In the genomic region with DNA sequence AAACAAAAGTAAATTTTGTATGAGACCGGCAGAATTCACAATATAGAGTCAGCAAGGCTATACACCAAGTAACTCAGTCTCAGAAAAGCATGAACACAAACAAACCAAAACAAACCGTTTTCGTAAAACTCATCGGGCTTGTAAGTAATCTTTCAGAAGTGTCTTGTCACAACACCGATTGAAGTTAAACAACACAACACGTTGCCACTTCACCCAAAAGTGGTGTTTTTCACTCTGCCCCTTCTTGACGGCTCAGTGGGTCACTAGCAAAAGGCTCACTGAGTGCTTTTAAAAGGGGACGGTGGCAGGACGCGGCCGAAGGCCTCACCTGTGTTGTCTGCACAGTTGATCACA, we compare ENCODE assay signal across 9 mouse cellular contexts. TPM values are rescaled to one million over a fixed set of nuclear protein-coding genes. Genes with fewer than 3 reads are reported as not detected.
DNase-seq lines count a peak whose midpoint lies in the region; ATAC-seq and TF ChIP-seq lines count a peak whose summit lies in the region.
"Had no signal": no experiment of that assay in that cellular context is flagged by ENCODE, and none has a peak within 500 bp of the region (broad histone marks: within the 10 kb centered on the region; RNA-seq: fewer than 3 reads in every experiment).

No protein-coding gene starts in this region.

- no peaks in the 10 kb centered on the region for H3K27me3 ChIP-seq in heart, postnatal 0 days (ENCODE audit: control insufficient read depth, insufficient read depth, low read length)
- no peaks in the 10 kb centered on the region for H3K27me3 ChIP-seq in hindbrain, embryonic 10.5 days (ENCODE audit: insufficient read depth, poor library complexity, severe bottlenecking)
- H3K27me3 ChIP-seq in midbrain, embryonic 11.5 days (ENCODE audit: control insufficient read depth, insufficient read depth, low read length), result no peaks in the 10 kb centered on the region
- H3K27me3 ChIP-seq: Patski had no signal

- WGBS in heart, postnatal 0 days, result 2% methylated on average over 11 of the region's 11 CpGs
- WGBS in hindbrain, embryonic 10.5 days, result 2% methylated on average over 11 of the region's 11 CpGs
- WGBS in midbrain, embryonic 11.5 days, result 3% methylated on average over 11 of the region's 11 CpGs

- intact Hi-C loops in heart, postnatal 36 days (cut with DNase I), result loop anchor here (2.0 kb wide), 1 partner anchor 15 kb away; the partner anchor contains the start of gene Cwc25

- peak overlapping the region; percentile 92 for H3K27ac ChIP-seq in heart, postnatal 0 days (ENCODE audit: low read depth)
- peak overlapping the region; percentile 99 for H3K27ac ChIP-seq in hindbrain, embryonic 10.5 days
- H3K27ac ChIP-seq in midbrain, embryonic 11.5 days (ENCODE audit: low read depth, low read length), result peak overlapping the region; percentile 88; the same call in 1 of the 2 replicates

- TF ChIP-seq EP300 in heart, postnatal 0 days (IDR thresholded peaks at IDR 0.05; ENCODE audit: low read depth), result no peak

- ATAC-seq in heart, postnatal 0 days (ENCODE audit: insufficient read depth, low read depth), result no peak
- ATAC-seq in midbrain, embryonic 11.5 days (ENCODE audit: low FRiP score), result no peak

- H3K4me2 ChIP-seq in heart, postnatal 0 days (ENCODE audit: low read depth, low read length), result peak overlapping the region; percentile 74
- peak overlapping the region; percentile 83 for H3K4me2 ChIP-seq in midbrain, embryonic 11.5 days

- DNase-seq in heart, postnatal 0 days (ENCODE audit: low spot score), result no peak
- DNase-seq in heart, postnatal 36 days, result no peak
- DNase-seq in R1 (ENCODE audit: low read depth, low spot score), result peak; percentile 27
- no peak for DNase-seq in hindbrain, embryonic 10.5 days (ENCODE audit: low spot score)
- DNase-seq in midbrain, embryonic 11.5 days (ENCODE audit: low spot score, missing footprints), result no peak
- DNase-seq in cerebellum, postnatal 4 days (ENCODE audit: low spot score in 2 of 2), result no peak
- DNase-seq in urinary bladder, adult 18-20 months (ENCODE audit: low spot score in 2 of 2), result no peak
- DNase-seq in urinary bladder, postnatal 36 days (ENCODE audit: low spot score in 2 of 2), result no peak

- H3K9ac ChIP-seq in heart, postnatal 0 days (replicated peaks; ENCODE audit: low read depth, low read length), result peak overlapping the region; percentile 88
- H3K9ac ChIP-seq in midbrain, embryonic 11.5 days (ENCODE audit: low read length), result peak overlapping the region; percentile 98

- H3K9me3 ChIP-seq in heart, postnatal 0 days (replicated peaks; ENCODE audit: control insufficient read depth, low read length), result no peaks in the 10 kb centered on the region
- no peaks in the 10 kb centered on the region for H3K9me3 ChIP-seq in hindbrain, embryonic 10.5 days
- H3K9me3 ChIP-seq in midbrain, embryonic 11.5 days (ENCODE audit: control insufficient read depth, low read length), result no peaks in the 10 kb centered on the region

- no peak for TF ChIP-seq CTCF in heart, postnatal 0 days (IDR thresholded peaks at IDR 0.05; ENCODE audit: low read depth)

- H3K4me1 ChIP-seq in heart, postnatal 0 days (ENCODE audit: control insufficient read depth, insufficient read depth), result peaks cover 4% of the 10 kb centered on the region; the same call in 1 of the 2 replicates
- peaks cover 24% of the 10 kb centered on the region for H3K4me1 ChIP-seq in hindbrain, embryonic 10.5 days (replicated peaks)
- peaks cover 8% of the 10 kb centered on the region for H3K4me1 ChIP-seq in midbrain, embryonic 11.5 days (ENCODE audit: control insufficient read depth, insufficient read depth, low read length)

- peak overlapping the region; percentile 81 for H3K4me3 ChIP-seq in heart, postnatal 0 days (ENCODE audit: low read depth, low read length)
- peak overlapping the region; percentile 99 for H3K4me3 ChIP-seq in hindbrain, embryonic 10.5 days
- H3K4me3 ChIP-seq in midbrain, embryonic 11.5 days (ENCODE audit: low read depth, low read length), result peak overlapping the region; percentile 99

- peaks cover 43% of the 10 kb centered on the region for H3K36me3 ChIP-seq in heart, postnatal 0 days (replicated peaks; ENCODE audit: control insufficient read depth, insufficient read depth, low read length)
- H3K36me3 ChIP-seq in hindbrain, embryonic 10.5 days, result peaks cover 51% of the 10 kb centered on the region
- H3K36me3 ChIP-seq in midbrain, embryonic 11.5 days (ENCODE audit: control insufficient read depth, insufficient read depth, low read length), result peaks cover 20% of the 10 kb centered on the region

RNA-seq across cellular contexts. Expression of gene Rpl23, which starts 0.8 kb away (rescaled TPM):
- 192 and 208 TPM in 2 replicates for total RNA-seq in heart, postnatal 0 days (2014; rRNA removed; ENCODE audit: low replicate concordance)
- 394 and 409 TPM in 2 replicates for polyA plus RNA-seq in heart, postnatal 0 days (2015; fragmentation: Nextera tagmentation; extraction: Ambion mirVana)
- total RNA-seq in heart, postnatal 36 days (2021), result 100 to 1,000 TPM; 522 TPM
- 381 and 439 TPM in 2 replicates for polyA plus RNA-seq in hindbrain, embryonic 10.5 days (2016; fragmentation: Nextera tagmentation; extraction: Ambion mirVana)
- polyA plus RNA-seq in midbrain, embryonic 11.5 days (2014; fragmentation: Nextera tagmentation; extraction: Ambion mirVana), result 441 and 443 TPM in 2 replicates

RNA-seq across cellular contexts. Expression of gene 1700001P01Rik, which starts 5.7 kb away (rescaled TPM):
- not detected in 2 replicates for total RNA-seq in heart, postnatal 0 days (2014; rRNA removed; ENCODE audit: low replicate concordance)
- not detected in 2 replicates for polyA plus RNA-seq in heart, postnatal 0 days (2015; fragmentation: Nextera tagmentation; extraction: Ambion mirVana)
- not detected for total RNA-seq in heart, postnatal 36 days (2021)
- 0.37 and 0.80 TPM in 2 replicates for polyA plus RNA-seq in hindbrain, embryonic 10.5 days (2016; fragmentation: Nextera tagmentation; extraction: Ambion mirVana)
- polyA plus RNA-seq in midbrain, embryonic 11.5 days (2014; fragmentation: Nextera tagmentation; extraction: Ambion mirVana), result 0.47 and 0.78 TPM in 2 replicates

RNA-seq across cellular contexts. Expression of gene Cwc25, which starts 15.1 kb away (rescaled TPM):
- 3.2 and 3.5 TPM in 2 replicates for total RNA-seq in heart, postnatal 0 days (2014; rRNA removed; ENCODE audit: low replicate concordance)
- 7.7 and 8.2 TPM in 2 replicates for polyA plus RNA-seq in heart, postnatal 0 days (2015; fragmentation: Nextera tagmentation; extraction: Ambion mirVana)
- 1 to 10 TPM; 7.5 to 7.9 TPM for total RNA-seq in heart, postnatal 36 days (2021)
- 19.4 and 20.6 TPM in 2 replicates for polyA plus RNA-seq in hindbrain, embryonic 10.5 days (2016; fragmentation: Nextera tagmentation; extraction: Ambion mirVana)
- polyA plus RNA-seq in midbrain, embryonic 11.5 days (2014; fragmentation: Nextera tagmentation; extraction: Ambion mirVana), result 12.6 and 15.0 TPM in 2 replicates

RNA-seq across cellular contexts. Expression of gene Lasp1, which starts 17.3 kb away (rescaled TPM):
- total RNA-seq in heart, postnatal 0 days (2014; rRNA removed; ENCODE audit: low replicate concordance), result 34.2 and 45.7 TPM in 2 replicates
- 26.5 and 27.8 TPM in 2 replicates for polyA plus RNA-seq in heart, postnatal 0 days (2015; fragmentation: Nextera tagmentation; extraction: Ambion mirVana)
- 10 to 100 TPM; 37.7 to 40.7 TPM for total RNA-seq in heart, postnatal 36 days (2021)
- 77.7 and 90.1 TPM in 2 replicates for polyA plus RNA-seq in hindbrain, embryonic 10.5 days (2016; fragmentation: Nextera tagmentation; extraction: Ambion mirVana)
- polyA plus RNA-seq in midbrain, embryonic 11.5 days (2014; fragmentation: Nextera tagmentation; extraction: Ambion mirVana), result 52.6 and 59.2 TPM in 2 replicates

RNA-seq across cellular contexts. Expression of gene Pip4k2b, which starts 37.0 kb away (rescaled TPM):
- total RNA-seq in heart, postnatal 0 days (2014; rRNA removed; ENCODE audit: low replicate concordance), result 12.6 and 12.7 TPM in 2 replicates
- 0.79 and 0.95 TPM in 2 replicates for polyA plus RNA-seq in heart, postnatal 0 days (2015; fragmentation: Nextera tagmentation; extraction: Ambion mirVana)
- 10 to 100 TPM; 20.6 to 21.7 TPM for total RNA-seq in heart, postnatal 36 days (2021)
- 1.8 and 2.0 TPM in 2 replicates for polyA plus RNA-seq in hindbrain, embryonic 10.5 days (2016; fragmentation: Nextera tagmentation; extraction: Ambion mirVana)
- 2.4 TPM in 2 replicates for polyA plus RNA-seq in midbrain, embryonic 11.5 days (2014; fragmentation: Nextera tagmentation; extraction: Ambion mirVana)
